Mouse (Mus musculus) thymus, adult 2 months (tissue): ENCODE measurements around the gene Nod2. TPM values are rescaled to one million over a fixed set of nuclear protein-coding genes. Genes with fewer than 3 reads are reported as not detected.

Source experiments
- DNase-seq: peaks from one replicate; pipeline ENCODE4 v3.0.0; 2021
- H3K27ac ChIP-seq: fragments of 200-500 bp; 2 replicates; pipeline ENCODE4 v1.5.1; 2012; ENCODE audit warnings: low read length, control low read depth; ENCODE audit not compliant: control insufficient read depth, insufficient read depth
- H3K27me3 ChIP-seq: fragments of 200-500 bp; 2 replicates; pipeline ENCODE4 v1.6.1; 2012; ENCODE audit warnings: mild to moderate bottlenecking, low read length, moderate library complexity, mixed read lengths; ENCODE audit not compliant: control insufficient read depth, insufficient read depth
- H3K36me3 ChIP-seq: fragments of 200-500 bp; 2 replicates; pipeline ENCODE4 v1.6.1; 2012; ENCODE audit warnings: mild to moderate bottlenecking, low read length, moderate library complexity; ENCODE audit not compliant: control insufficient read depth, insufficient read depth
- H3K4me1 ChIP-seq: fragments of 200-500 bp; replicated peaks from 2 replicates; pipeline ENCODE4 v1.6.1; 2012; ENCODE audit warnings: low read length; ENCODE audit not compliant: control insufficient read depth, insufficient read depth
- H3K4me3 ChIP-seq: fragments of 200-500 bp; 2 replicates; pipeline ENCODE4 v1.5.1; 2012; ENCODE audit warnings: mild to moderate bottlenecking, low read length, control low read depth, moderate library complexity; ENCODE audit not compliant: control insufficient read depth, insufficient read depth
- CTCF ChIP-seq: fragments of 200-500 bp; IDR thresholded peaks from 2 replicates; pipeline ENCODE4 v1.5.1; 2012; ENCODE audit warnings: mild to moderate bottlenecking, control low read depth, low read length, moderate library complexity, borderline replicate concordance; ENCODE audit not compliant: control insufficient read depth, poor library complexity, insufficient read depth; ENCODE audit errors: extremely low read depth
- POLR2A ChIP-seq: fragments of 200-500 bp; IDR thresholded peaks from 2 replicates; pipeline ENCODE4 v1.6.1; 2012; ENCODE audit warnings: mild to moderate bottlenecking, low read length, control low read depth, moderate library complexity; ENCODE audit not compliant: control insufficient read depth, poor library complexity, insufficient read depth; ENCODE audit errors: extremely low read depth
- WGBS: fragments of 180-500 bp; shearing (Covaris S2); methylation state at CpG from one replicate; pipeline ENCODE4 v1.1.7; 2018; 5-methylcytosine and 5-hydroxymethylcytosine counted together
- polyA plus RNA-seq: library from polyadenylated mRNA; depleted of rRNA; stranded (reverse); fragments of >200 nt; gene quantifications from 2 replicates; pipeline ENCODE4 v1.2.3, GENCODE M21; 2012; rRNA removed

Gene Nod2
- polyA plus RNA-seq, result 2.7 and 3.0 TPM in 2 replicates

GRCm38 (mm10) chr8:88646837-88647778, at the start of gene Nod2:
TSS of gene Nod2 (plus strand) at chr8:88647315.
- H3K4me3 ChIP-seq, result peak within 1 kb of the TSS; percentile 28; the same call in 1 of the 2 replicates
- no peaks in the 10 kb centered on the region for H3K36me3 ChIP-seq
- no peak for TF ChIP-seq CTCF
- no peak for TF ChIP-seq POLR2A
- WGBS, result 16% methylated on average over 33 of the region's 33 CpGs
- peak; percentile 82 for DNase-seq
- H3K27me3 ChIP-seq, result no peaks in the 10 kb centered on the region
- no peak within 1 kb of the TSS for H3K27ac ChIP-seq
- peaks cover 23% of the 10 kb centered on the region for H3K4me1 ChIP-seq

- Histone ChIP-seq H3K27ac (no peak overlapping the region), H3K4me1 (no peaks in the 10 kb centered on the region), H3K4me3 (no peak overlapping the region), H3K27me3 (no peaks in the 10 kb centered on the region), H3K36me3 (no peaks in the 10 kb centered on the region)
- 90% methylated on average over 5 of the region's 5 CpGs for WGBS
- no peak for TF ChIP-seq CTCF
- no peak for TF ChIP-seq POLR2A
- DNase-seq, result no peak
Observed at GRCm38 (mm10) chr8:88598578-88598977, 48.5 kb upstream of the Nod2 start.

GRCm38 (mm10) chr8:88599491-88599890, 47.6 kb upstream of the Nod2 start:
- TF ChIP-seq CTCF, result no peak
- no peak for TF ChIP-seq POLR2A
- Histone ChIP-seq H3K36me3 (no peaks in the 10 kb centered on the region), H3K27ac (no peak overlapping the region), H3K4me3 (no peak overlapping the region), H3K4me1 (peaks cover 4% of the 10 kb centered on the region), H3K27me3 (no peaks in the 10 kb centered on the region)
- no peak for DNase-seq
- 15% methylated on average over 7 of the region's 7 CpGs for WGBS

- DNase-seq, result no peak
- Histone ChIP-seq H3K27ac (no peak overlapping the region), H3K4me1 (peaks cover 4% of the 10 kb centered on the region), H3K27me3 (no peaks in the 10 kb centered on the region), H3K4me3 (no peak overlapping the region), H3K36me3 (no peaks in the 10 kb centered on the region)
- 42% methylated on average over 10 of the region's 10 CpGs for WGBS
- TF ChIP-seq POLR2A, result no peak
- no peak for TF ChIP-seq CTCF
Observed at GRCm38 (mm10) chr8:88603446-88603989, 43.6 kb upstream of the Nod2 start.

- DNase-seq, result peak; percentile 51
- no peak overlapping the region for H3K4me3 ChIP-seq
- no peaks in the 10 kb centered on the region for H3K36me3 ChIP-seq
- WGBS, result 38% methylated on average over 20 of the region's 20 CpGs
- no peak for TF ChIP-seq CTCF
- no peak for TF ChIP-seq POLR2A
- H3K27ac ChIP-seq, result no peak overlapping the region
- peaks cover 4% of the 10 kb centered on the region for H3K4me1 ChIP-seq
- no peaks in the 10 kb centered on the region for H3K27me3 ChIP-seq
Observed at GRCm38 (mm10) chr8:88604065-88605038, 42.8 kb upstream of the Nod2 start.

GRCm38 (mm10) chr8:88605361-88606040, 41.6 kb upstream of the Nod2 start:
- H3K27me3 ChIP-seq, result no peaks in the 10 kb centered on the region
- no peak for DNase-seq
- WGBS, result 30% methylated on average over 13 of the region's 13 CpGs

More at GRCm38 (mm10) chr8:88605361-88606040, 41.6 kb upstream of the Nod2 start:
- Histone ChIP-seq H3K27ac (no peak overlapping the region), H3K4me3 (no peak overlapping the region), H3K36me3 (no peaks in the 10 kb centered on the region), H3K4me1 (peaks cover 4% of the 10 kb centered on the region)
- TF ChIP-seq POLR2A (no peak), CTCF (no peak)
